Mouse (Mus musculus) kidney, adult 2 months (tissue): ENCODE measurements around the gene Gas2l2. TPM values are rescaled to one million over a fixed set of nuclear protein-coding genes. Genes with fewer than 3 reads are reported as not detected.

Experiments used
- DNase-seq: peaks from one replicate; pipeline ENCODE4 v3.0.0; 2021
- H3K27ac ChIP-seq: fragments of 200-500 bp; 2 replicates; pipeline ENCODE4 v1.5.1; 2012; ENCODE audit warnings: low read depth, low read length, control low read depth, inconsistent platforms; ENCODE audit not compliant: insufficient read depth
- H3K27me3 ChIP-seq: fragments of 200-500 bp; replicated peaks from 2 replicates; pipeline ENCODE4 v1.6.1; 2012; ENCODE audit warnings: mild to moderate bottlenecking, moderate library complexity, low read length, inconsistent platforms; ENCODE audit not compliant: control insufficient read depth, insufficient read depth
- H3K36me3 ChIP-seq: fragments of 200-500 bp; 2 replicates; pipeline ENCODE4 v1.6.1; 2012; ENCODE audit warnings: mild to moderate bottlenecking, moderate library complexity, low read length, inconsistent platforms; ENCODE audit not compliant: control insufficient read depth, insufficient read depth
- H3K4me1 ChIP-seq: fragments of 200-500 bp; 2 replicates; pipeline ENCODE4 v1.6.1; 2011; ENCODE audit warnings: low read length; ENCODE audit not compliant: control insufficient read depth, insufficient read depth
- H3K4me3 ChIP-seq: fragments of 200-500 bp; 2 replicates; pipeline ENCODE4 v1.5.1; 2011; ENCODE audit warnings: mild to moderate bottlenecking, low read depth, low read length, control low read depth; ENCODE audit not compliant: insufficient read depth
- CTCF ChIP-seq: fragments of 200-500 bp; conservative IDR thresholded peaks from 2 replicates; pipeline ENCODE4 v1.5.1; 2011; ENCODE audit warnings: low read depth, mild to moderate bottlenecking, control low read depth, low read length, moderate library complexity, mixed read lengths; ENCODE audit not compliant: insufficient read depth, insufficient read length
- POLR2A ChIP-seq: fragments of 200-500 bp; IDR thresholded peaks from one replicate; pipeline ENCODE4 v1.6.1; 2011; ENCODE audit warnings: low read depth, low read length, control low read depth
- WGBS: fragments of 180-500 bp; shearing (Covaris S2); methylation state at CpG from one replicate; pipeline ENCODE4 v1.1.7; 2018; 5-methylcytosine and 5-hydroxymethylcytosine counted together
- polyA plus RNA-seq: library from polyadenylated mRNA; depleted of rRNA; stranded (reverse); fragments of >200 nt; gene quantifications from 2 replicates; pipeline ENCODE4 v1.2.3, GENCODE M21; 2012; rRNA removed

The Gas2l2 gene
- not detected in 2 replicates for polyA plus RNA-seq

DNA sequence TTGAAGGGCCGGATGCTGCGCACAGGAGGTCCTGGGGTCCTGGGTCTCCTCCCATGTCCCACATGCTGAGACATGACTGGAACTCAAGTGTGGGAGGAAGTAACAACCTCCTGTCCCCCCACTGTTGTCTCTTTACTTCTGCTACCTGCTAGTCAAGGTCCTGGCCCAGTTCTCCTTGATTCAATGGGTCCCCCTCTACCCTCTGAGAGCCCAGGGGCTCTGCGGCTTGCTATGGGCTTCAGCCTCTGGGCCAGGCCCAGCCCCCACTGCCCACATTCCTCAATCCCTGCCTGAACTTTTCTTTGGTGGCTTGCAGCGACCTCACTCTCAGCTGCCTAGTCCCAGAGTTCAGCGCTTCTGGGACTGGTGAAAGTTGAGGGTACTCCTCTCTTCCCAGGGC lies at the start of gene Gas2l2:
Gas2l2 (minus strand) TSS at position 101 of the 400 bp plus-strand sequence.
- 53% methylated on average over 5 of the region's 5 CpGs for WGBS
- Histone ChIP-seq H3K27me3 (no peaks in the 10 kb centered on the region), H3K4me1 (no peaks in the 10 kb centered on the region), H3K27ac (no peak within 1 kb of the TSS), H3K36me3 (no peaks in the 10 kb centered on the region), H3K4me3 (no peak within 1 kb of the TSS)
- DNase-seq: no peak
- TF ChIP-seq POLR2A: no peak
- no peak for TF ChIP-seq CTCF

DNA sequence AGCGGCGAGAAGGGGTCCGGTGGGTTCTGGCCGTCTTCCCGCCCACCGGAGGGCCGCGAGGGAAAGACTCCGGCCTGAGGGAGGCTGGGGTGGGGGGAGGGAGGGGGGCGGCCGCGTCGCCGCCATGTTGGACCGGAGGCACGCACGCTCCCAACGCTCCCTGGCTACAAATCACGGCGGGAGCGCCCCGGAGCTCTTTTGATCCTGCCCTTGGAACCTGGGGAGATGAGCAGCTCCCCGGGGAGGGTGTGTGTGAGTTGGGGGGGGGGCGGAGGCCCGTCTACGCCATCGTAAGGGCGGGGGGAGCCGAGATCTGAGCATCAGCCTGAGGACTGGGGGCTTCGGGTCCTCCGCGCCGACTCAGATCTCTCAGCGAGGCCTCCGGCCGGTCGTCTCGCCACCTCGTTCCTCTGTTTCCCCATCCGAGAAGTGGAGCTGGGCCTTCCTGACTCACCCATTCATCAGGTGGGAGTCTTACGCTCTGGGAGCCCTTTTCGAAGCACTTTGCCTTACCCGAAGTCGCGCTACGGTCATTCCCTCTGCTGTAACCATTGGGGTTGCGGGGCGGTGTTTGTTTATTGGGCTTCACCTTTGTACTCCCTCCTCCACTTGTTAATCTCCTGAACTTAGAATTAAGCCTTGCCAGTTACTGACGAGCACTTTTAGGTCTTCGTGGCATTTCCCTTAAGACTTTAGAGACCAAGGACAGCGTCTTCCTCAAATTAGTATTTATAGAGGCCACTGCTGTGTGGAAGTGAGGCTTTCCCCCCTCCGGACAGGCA lies 44.2 kb upstream of the Gas2l2 start:
- WGBS: 0% methylated on average over 51 of the region's 52 CpGs
- DNase-seq: peak; percentile 76

DNA sequence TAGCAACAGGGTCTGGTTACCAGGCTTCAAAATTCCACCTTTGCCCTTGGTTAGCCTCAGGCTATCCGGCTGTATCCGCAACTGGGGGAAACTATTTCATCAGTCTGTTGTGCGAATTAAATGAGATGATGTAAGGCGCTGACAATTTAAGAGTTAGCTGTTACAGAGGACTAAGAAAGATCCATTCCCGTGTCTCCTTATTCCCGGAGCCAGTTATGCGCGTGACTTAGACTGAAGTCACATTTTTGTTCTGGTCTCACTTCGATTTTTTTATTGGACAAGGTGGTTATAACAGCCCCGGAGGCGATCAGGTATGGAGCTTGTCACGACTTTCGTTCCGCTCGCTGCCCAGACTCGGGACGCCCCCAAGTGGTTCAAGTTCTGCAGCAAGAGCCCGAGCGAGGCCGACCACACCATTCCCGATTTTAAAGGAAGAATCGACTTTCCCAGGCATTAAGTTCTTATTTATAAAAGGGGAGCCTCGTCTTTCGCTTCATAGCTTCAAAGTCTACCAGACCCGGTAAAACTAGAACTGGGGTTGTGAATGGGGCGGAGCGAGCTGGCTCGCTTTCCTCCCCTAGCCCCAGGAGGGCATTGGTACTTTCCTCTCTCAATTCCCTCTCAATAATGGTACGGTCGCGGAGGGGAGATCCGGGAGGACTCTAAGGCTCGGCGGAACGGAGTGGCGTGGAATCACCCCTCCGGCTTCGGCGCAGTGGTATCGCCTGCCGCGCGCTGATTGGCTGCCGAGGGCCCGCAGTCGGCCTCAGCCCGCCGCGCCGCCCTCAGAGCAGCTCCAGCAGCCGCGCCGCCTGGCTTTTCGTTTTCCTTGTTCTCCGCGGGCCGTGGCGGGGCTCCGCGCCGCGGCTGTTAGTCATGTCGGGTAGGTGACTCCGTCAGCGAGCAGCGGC lies 43.3 kb upstream of the Gas2l2 start, which contains the start of gene Taf15:
Taf15 (plus strand) TSS at position 763 of the 911 bp plus-strand sequence.
- Histone ChIP-seq H3K36me3 (no peaks in the 10 kb centered on the region), H3K4me1 (peaks cover 14% of the 10 kb centered on the region), H3K27me3 (no peaks in the 10 kb centered on the region), H3K4me3 (peak within 1 kb of the TSS; percentile 96), H3K27ac (peak within 1 kb of the TSS; percentile 92)
- peak; percentile 99 for DNase-seq
- WGBS: under 1% methylated on average over 66 of the region's 66 CpGs
- TF ChIP-seq POLR2A (peak; percentile 32), CTCF (peak; percentile 65)

More for the DNA sequence above, 44.2 kb upstream of the Gas2l2 start:
- Histone ChIP-seq H3K36me3 (no peaks in the 10 kb centered on the region), H3K4me1 (peaks cover 14% of the 10 kb centered on the region), H3K27ac (peak overlapping the region; percentile 85), H3K4me3 (peak overlapping the region; percentile 96), H3K27me3 (no peaks in the 10 kb centered on the region)
- TF ChIP-seq CTCF (no peak), POLR2A (no peak)

DNA sequence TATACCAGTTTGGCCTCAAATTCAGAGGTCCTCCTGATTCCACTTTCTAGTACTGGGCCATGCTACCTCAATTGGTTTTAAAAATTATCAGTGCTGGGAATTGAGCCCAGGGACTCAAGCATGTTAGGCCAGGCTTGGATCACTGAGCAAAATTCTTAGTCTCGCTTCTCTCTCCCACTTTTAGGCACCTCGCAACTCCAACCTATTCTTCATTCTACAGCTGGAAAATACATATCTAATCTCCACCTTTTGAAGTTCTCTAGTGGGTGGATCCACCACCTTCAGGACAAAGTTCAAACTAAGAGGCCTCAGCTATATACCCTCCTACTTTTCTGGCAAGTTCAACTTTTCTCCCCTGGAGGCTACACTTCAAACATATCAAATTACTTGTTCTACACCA lies 42.5 kb upstream of the Gas2l2 start:
- H3K27ac ChIP-seq: peak overlapping the region; percentile 92
- H3K27me3 ChIP-seq: no peaks in the 10 kb centered on the region
- H3K4me1 ChIP-seq: peaks cover 14% of the 10 kb centered on the region
- no peaks in the 10 kb centered on the region for H3K36me3 ChIP-seq
- TF ChIP-seq CTCF (no peak), POLR2A (no peak)
- DNase-seq: peak; percentile 30
- 90% methylated on average over 2 of the region's 2 CpGs for WGBS
- H3K4me3 ChIP-seq: no peak overlapping the region

DNA sequence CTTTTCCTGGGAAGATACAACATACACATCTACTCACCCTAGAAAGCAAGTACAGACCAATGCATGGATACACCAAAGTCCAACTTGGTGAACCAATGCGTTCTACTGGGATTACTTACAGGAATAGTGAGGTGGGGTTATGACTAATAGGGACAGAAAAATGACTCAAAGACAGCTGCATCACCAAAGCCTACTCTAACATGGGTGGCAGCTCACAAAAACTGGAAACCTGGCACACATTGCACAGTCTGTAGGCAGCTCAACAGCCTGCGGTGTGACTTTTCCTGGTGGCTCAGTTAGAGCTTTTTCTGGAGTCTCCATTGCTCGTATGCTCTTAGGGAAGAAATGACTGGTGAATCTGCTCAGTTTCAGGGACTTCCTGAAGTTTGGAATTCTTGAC lies 39.5 kb upstream of the Gas2l2 start:
- H3K4me1 ChIP-seq: peaks cover 5% of the 10 kb centered on the region; the same call in 1 of the 2 replicates
- WGBS: 96% methylated on average over 3 of the region's 3 CpGs
- H3K27ac ChIP-seq: no peak overlapping the region
- no peaks in the 10 kb centered on the region for H3K36me3 ChIP-seq
- TF ChIP-seq POLR2A: no peak
- no peak for TF ChIP-seq CTCF
- no peaks in the 10 kb centered on the region for H3K27me3 ChIP-seq
- no peak overlapping the region for H3K4me3 ChIP-seq
- no peak for DNase-seq

DNA sequence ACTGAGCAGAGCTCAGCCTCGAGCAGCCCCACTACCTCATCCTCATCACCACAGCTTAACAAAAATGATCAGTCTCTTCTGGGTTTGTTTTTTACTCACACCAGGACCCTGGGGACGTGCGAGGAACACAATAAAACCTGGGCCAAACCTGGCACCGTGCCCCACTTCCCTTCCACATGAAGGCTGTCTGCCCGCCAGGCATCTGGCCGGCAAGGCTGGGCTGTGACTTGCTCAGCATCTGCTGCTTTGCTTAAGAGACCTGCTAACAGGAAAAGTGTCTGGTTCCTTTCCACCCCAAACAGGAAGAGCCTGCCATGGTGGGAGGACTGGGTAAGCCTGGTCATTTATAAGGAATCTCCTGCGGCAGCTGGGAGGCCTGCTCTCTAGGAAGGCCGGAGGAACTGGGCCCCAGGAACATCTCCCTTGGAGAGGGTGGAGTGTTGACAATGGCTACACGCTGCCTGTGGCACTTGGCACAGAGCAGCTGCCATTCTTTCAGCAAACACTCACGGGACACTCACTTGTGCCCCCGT lies 37.9 kb upstream of the Gas2l2 start:
- Histone ChIP-seq H3K36me3 (no peaks in the 10 kb centered on the region), H3K27me3 (no peaks in the 10 kb centered on the region), H3K4me1 (peaks cover 3% of the 10 kb centered on the region; the same call in 1 of the 2 replicates), H3K27ac (peak overlapping the region; percentile 46), H3K4me3 (no peak overlapping the region)
- WGBS: 55% methylated on average over 11 of the region's 11 CpGs
- DNase-seq: peak; percentile 92
- TF ChIP-seq POLR2A (no peak), CTCF (no peak)
